Mouse (Mus musculus): ENCODE measurements at regions not wholly inside any gene's neighbourhood (a gene's known extent, or its start where the extent isn't known, plus 50 kb on each side); places are given as distances from the start of the nearest gene placed in this dataset.
"Not testable (repeated sequence)": the region's sequence is repeated elsewhere in the genome, so short reads cannot be mapped to it uniquely, and the experiment has no call there.

GRCm38 (mm10) chr3:9100761-9101160 is 509.1 kb downstream of the Zfp704 start:
- 80% methylated on average over 8 of the region's 8 CpGs for WGBS
- no peaks in the 10 kb centered on the region for H3K27me3 ChIP-seq
- H3K9me3 ChIP-seq, result no peaks in the 10 kb centered on the region
- no peak for ATAC-seq (ENCODE audit: insufficient number of reproducible peaks, insufficient read depth, low FRiP score, low TSS enrichment, low read depth)
- H3K4me3 ChIP-seq, result no peak overlapping the region
- H3K4me2 ChIP-seq, result no peak overlapping the region
- no peaks in the 10 kb centered on the region for H3K36me3 ChIP-seq
- H3K4me1 ChIP-seq, result no peaks in the 10 kb centered on the region
- H3K9ac ChIP-seq, result no peak overlapping the region
- H3K27ac ChIP-seq, result no peak overlapping the region

GRCm38 (mm10) chr3:9098441-9098840 is 511.4 kb downstream of the Zfp704 start:
- Histone ChIP-seq H3K4me2 (no peak overlapping the region), H3K4me3 (no peak overlapping the region), H3K9me3 (no peaks in the 10 kb centered on the region), H3K4me1 (no peaks in the 10 kb centered on the region), H3K9ac (no peak overlapping the region), H3K27me3 (no peaks in the 10 kb centered on the region), H3K36me3 (no peaks in the 10 kb centered on the region), H3K27ac (no peak overlapping the region)
- no peak for ATAC-seq (ENCODE audit: insufficient number of reproducible peaks, insufficient read depth, low FRiP score, low TSS enrichment, low read depth)
- WGBS, result 83% methylated on average over 10 of the region's 10 CpGs

GRCm38 (mm10) chr3:9084134-9084533 is 525.8 kb downstream of the Zfp704 start:
- Histone ChIP-seq H3K9ac (no peak overlapping the region), H3K9me3 (no peaks in the 10 kb centered on the region), H3K27ac (no peak overlapping the region), H3K36me3 (no peaks in the 10 kb centered on the region), H3K27me3 (no peaks in the 10 kb centered on the region), H3K4me1 (no peaks in the 10 kb centered on the region), H3K4me3 (no peak overlapping the region), H3K4me2 (no peak overlapping the region)
- ATAC-seq (ENCODE audit: insufficient number of reproducible peaks, insufficient read depth, low FRiP score, low TSS enrichment, low read depth), result no peak
- WGBS, result 88% methylated on average over 5 of the region's 5 CpGs

GRCm38 (mm10) chr3:9082061-9082460 is 527.8 kb downstream of the Zfp704 start:
- no peak overlapping the region for H3K4me3 ChIP-seq

GRCm38 (mm10) chr3:9078201-9078600 is 531.7 kb downstream of the Zfp704 start:
- Histone ChIP-seq H3K27me3 (no peaks in the 10 kb centered on the region), H3K4me1 (no peaks in the 10 kb centered on the region), H3K9ac (no peak overlapping the region), H3K4me3 (no peak overlapping the region), H3K9me3 (no peaks in the 10 kb centered on the region), H3K36me3 (no peaks in the 10 kb centered on the region), H3K27ac (no peak overlapping the region), H3K4me2 (no peak overlapping the region)
- no peak for ATAC-seq (ENCODE audit: insufficient number of reproducible peaks, insufficient read depth, low FRiP score, low TSS enrichment, low read depth)
- 70% methylated on average over 2 of the region's 2 CpGs for WGBS

More at GRCm38 (mm10) chr3:9082061-9082460, 527.8 kb downstream of the Zfp704 start:
- 50% methylated on average over 7 of the region's 7 CpGs for WGBS
- Histone ChIP-seq H3K9ac (no peak overlapping the region), H3K4me2 (no peak overlapping the region), H3K36me3 (no peaks in the 10 kb centered on the region), H3K4me1 (no peaks in the 10 kb centered on the region), H3K9me3 (no peaks in the 10 kb centered on the region), H3K27ac (no peak overlapping the region), H3K27me3 (no peaks in the 10 kb centered on the region)
- ATAC-seq (ENCODE audit: insufficient number of reproducible peaks, insufficient read depth, low FRiP score, low TSS enrichment, low read depth), result no peak

- WGBS, result 18% methylated on average over 3 of the region's 3 CpGs
- Histone ChIP-seq H3K4me1 (no peaks in the 10 kb centered on the region), H3K27ac (no peak overlapping the region), H3K9ac (no peak overlapping the region), H3K4me2 (no peak overlapping the region), H3K4me3 (no peak overlapping the region), H3K36me3 (no peaks in the 10 kb centered on the region), H3K9me3 (no peaks in the 10 kb centered on the region), H3K27me3 (no peaks in the 10 kb centered on the region)
- ATAC-seq (ENCODE audit: insufficient number of reproducible peaks, insufficient read depth, low FRiP score, low TSS enrichment, low read depth), result no peak; the same call in 1 of the 2 replicates
Measured at GRCm38 (mm10) chr3:9076696-9077095, 533.2 kb downstream of the Zfp704 start.

GRCm38 (mm10) chr3:9072471-9072870 is 537.4 kb downstream of the Zfp704 start:
- H3K4me2 ChIP-seq; H3K27me3 ChIP-seq; H3K9me3 ChIP-seq; H3K4me3 ChIP-seq; H3K9ac ChIP-seq; H3K4me1 ChIP-seq; H3K27ac ChIP-seq; H3K36me3 ChIP-seq; ATAC-seq (ENCODE audit: insufficient number of reproducible peaks, insufficient read depth, low FRiP score, low TSS enrichment, low read depth): not testable (repeated sequence)
- WGBS, result 91% methylated on average over 13 of the region's 13 CpGs

- H3K9ac ChIP-seq, result no peak overlapping the region
- H3K9me3 ChIP-seq, result no peaks in the 10 kb centered on the region
- no peak overlapping the region for H3K4me3 ChIP-seq
- 3% methylated on average over 12 of the region's 12 CpGs for WGBS
- no peaks in the 10 kb centered on the region for H3K36me3 ChIP-seq
- no peak for ATAC-seq (ENCODE audit: insufficient number of reproducible peaks, insufficient read depth, low FRiP score, low TSS enrichment, low read depth)
- H3K4me2 ChIP-seq, result no peak overlapping the region
- peaks cover 4% of the 10 kb centered on the region for H3K27me3 ChIP-seq
- no peak overlapping the region for H3K27ac ChIP-seq
- 0 out of 2 replicates have a peak, but pooled peaks cover 4% of the 10 kb centered on the region for H3K4me1 ChIP-seq
Measured at GRCm38 (mm10) chr3:9067048-9067447, 542.8 kb downstream of the Zfp704 start.

- Histone ChIP-seq H3K4me2 (no peak overlapping the region), H3K9ac (no peak overlapping the region), H3K36me3 (no peaks in the 10 kb centered on the region), H3K9me3 (no peaks in the 10 kb centered on the region), H3K4me3 (no peak overlapping the region), H3K27ac (no peak overlapping the region), H3K4me1 (0 out of 2 replicates have a peak, but pooled peaks cover 4% of the 10 kb centered on the region), H3K27me3 (peaks cover 4% of the 10 kb centered on the region)
- no peak for ATAC-seq (ENCODE audit: insufficient number of reproducible peaks, insufficient read depth, low FRiP score, low TSS enrichment, low read depth)
- WGBS, result 74% methylated on average over 5 of the region's 5 CpGs
Measured at GRCm38 (mm10) chr3:9066374-9066773, 543.5 kb downstream of the Zfp704 start.

- H3K4me3 ChIP-seq, result no peak overlapping the region
- no peaks in the 10 kb centered on the region for H3K9me3 ChIP-seq
- H3K27me3 ChIP-seq, result peaks cover 4% of the 10 kb centered on the region
- H3K36me3 ChIP-seq, result no peaks in the 10 kb centered on the region
- WGBS, result 71% methylated on average over 5 of the region's 5 CpGs
- no peak overlapping the region for H3K27ac ChIP-seq
- H3K4me2 ChIP-seq, result no peak overlapping the region
- 0 out of 2 replicates have a peak, but pooled peaks cover 4% of the 10 kb centered on the region for H3K4me1 ChIP-seq
- ATAC-seq (ENCODE audit: insufficient number of reproducible peaks, insufficient read depth, low FRiP score, low TSS enrichment, low read depth), result no peak
- no peak overlapping the region for H3K9ac ChIP-seq
Measured at GRCm38 (mm10) chr3:9065892-9066291, 544.0 kb downstream of the Zfp704 start.

GRCm38 (mm10) chr3:9064266-9065031 is 545.4 kb downstream of the Zfp704 start:
- Histone ChIP-seq H3K4me2 (no peak overlapping the region), H3K9me3 (no peaks in the 10 kb centered on the region), H3K36me3 (no peaks in the 10 kb centered on the region), H3K9ac (no peak overlapping the region), H3K27ac (no peak overlapping the region), H3K27me3 (peaks cover 4% of the 10 kb centered on the region), H3K4me3 (no peak overlapping the region), H3K4me1 (0 out of 2 replicates have a peak, but pooled peaks cover 4% of the 10 kb centered on the region)
- WGBS, result 37% methylated on average over 15 of the region's 15 CpGs
- no peak for ATAC-seq (ENCODE audit: insufficient number of reproducible peaks, insufficient read depth, low FRiP score, low TSS enrichment, low read depth)

- H3K4me3 ChIP-seq, result no peak overlapping the region
- H3K9ac ChIP-seq, result no peak overlapping the region
- ATAC-seq (ENCODE audit: insufficient number of reproducible peaks, insufficient read depth, low FRiP score, low TSS enrichment, low read depth), result no peak
- no peaks in the 10 kb centered on the region for H3K36me3 ChIP-seq
- H3K4me2 ChIP-seq, result no peak overlapping the region
- 58% methylated on average over 5 of the region's 5 CpGs for WGBS
- peaks cover 4% of the 10 kb centered on the region for H3K27me3 ChIP-seq
- no peak overlapping the region for H3K27ac ChIP-seq
- H3K9me3 ChIP-seq, result no peaks in the 10 kb centered on the region
- H3K4me1 ChIP-seq, result 0 out of 2 replicates have a peak, but pooled peaks cover 4% of the 10 kb centered on the region
Measured at GRCm38 (mm10) chr3:9063662-9064061, 546.2 kb downstream of the Zfp704 start.

Measured in embryonic facial prominence, embryonic 13.5 days (tissue).